Mouse (Mus musculus) neural tube, postnatal 0 days (tissue): ENCODE results near the gene Zbtb26. TPM values are rescaled to one million over a fixed set of nuclear protein-coding genes. Genes with fewer than 3 reads are reported as not detected.

Source experiments
- polyA plus RNA-seq: library from polyadenylated mRNA; unstranded; fragments of >200 nt; fragmentation: Nextera tagmentation; extraction: Ambion mirVana; gene quantifications from 2 replicates; pipeline ENCODE4 v1.2.1, GENCODE M21; 2015

Gene Zbtb26
- polyA plus RNA-seq, result 3.2 and 3.8 TPM in 2 replicates

DNA sequence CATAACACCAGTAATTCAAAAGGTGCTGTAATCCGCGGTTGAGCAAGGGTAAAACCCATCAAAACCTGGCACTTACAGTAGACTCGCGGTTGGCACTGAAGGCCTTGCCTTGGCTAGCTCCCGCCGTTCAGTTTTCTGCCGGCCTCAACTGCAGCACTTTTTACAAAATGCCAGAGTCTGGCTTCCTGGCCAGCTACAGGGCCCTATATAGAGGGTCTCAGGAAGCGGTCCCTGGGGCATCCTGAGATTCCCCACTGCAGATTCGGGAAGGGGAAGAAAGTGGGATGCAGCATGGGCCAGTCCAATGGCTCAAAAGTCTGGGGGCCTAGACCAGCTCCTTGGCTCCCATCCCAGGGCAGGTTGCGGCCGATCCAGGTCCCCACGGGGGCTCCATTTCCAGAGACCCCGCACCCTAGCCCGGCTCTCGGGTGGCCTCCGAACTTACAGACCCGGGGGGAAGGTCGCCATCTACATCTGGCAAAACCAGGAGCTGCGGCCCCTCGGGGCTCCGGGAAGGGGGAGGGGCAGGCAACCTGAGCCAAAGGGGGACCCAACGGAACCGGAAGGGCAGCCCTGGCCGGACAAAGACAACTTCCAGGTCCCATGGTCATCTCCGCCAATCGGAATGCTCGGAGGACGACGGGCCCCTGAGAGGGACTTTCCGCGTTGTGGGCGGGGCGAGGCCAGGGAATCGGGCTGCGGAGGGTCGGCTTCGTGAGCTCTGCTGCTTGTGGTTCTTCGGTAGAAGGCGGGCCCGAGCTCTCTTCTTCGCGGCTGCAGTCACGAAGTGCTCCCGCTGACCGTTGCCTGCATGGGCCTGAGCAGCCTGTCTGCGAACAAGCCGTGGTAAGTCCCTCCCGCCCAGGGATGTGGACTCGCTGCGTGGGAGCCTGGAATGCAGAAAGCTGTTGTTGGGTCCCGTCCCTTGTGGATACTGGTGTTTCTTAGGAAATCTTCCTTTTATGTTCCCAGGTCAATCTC, at the start of gene Zbtb26, which contains the start of the genes Zbtb6 and Rabgap1:
TSS of gene Zbtb26 (minus strand) at position 525 of the 981 bp plus-strand sequence.
TSS of gene Zbtb6 (minus strand) at position 561 of the 981 bp plus-strand sequence.
TSS of gene Rabgap1 (plus strand) at position 669 of the 981 bp plus-strand sequence.

GRCm38 (mm10) chr2:37422306-37423304, 20.3 kb downstream of the Zbtb26 start, which contains the start of gene Rc3h2:
Gene Rc3h2 (minus strand): TSS chr2:37422903.

Other genes starting within 250 kb of the Zbtb26 start
- gene Olfr366, start 231.6 kb downstream of the Zbtb26 start, polyA plus RNA-seq, result not detected in 2 replicates
- gene Olfr368, start 116.6 kb downstream of the Zbtb26 start, polyA plus RNA-seq, result not detected in 2 replicates
- gene Pdcl, start 83.8 kb downstream of the Zbtb26 start, polyA plus RNA-seq, result 28.8 and 30.4 TPM in 2 replicates
- gene Rc3h2, start 20.2 kb downstream of the Zbtb26 start, polyA plus RNA-seq, result 13.3 and 13.5 TPM in 2 replicates
- gene Zbtb6, start within 50 bp of the Zbtb26 start, polyA plus RNA-seq, result 7.1 and 7.2 TPM in 2 replicates
- gene Rabgap1, start 144 bp upstream of the Zbtb26 start, polyA plus RNA-seq, result 40.8 and 46.2 TPM in 2 replicates
- gene Gpr21, start 73.2 kb upstream of the Zbtb26 start, polyA plus RNA-seq, result 7.1 and 9.4 TPM in 2 replicates